Mouse (Mus musculus): Measurements from ENCODE around the gene Mast4.

- TF ChIP-seq CTCF (IDR thresholded peaks at IDR 0.05; ENCODE audit: low read depth, low read length) (no peak), GATA1 (IDR thresholded peaks at IDR 0.05; ENCODE audit: borderline replicate concordance, low read length) (no peak), TAL1 (conservative IDR thresholded peaks at IDR 0.05; ENCODE audit: low read depth, low read length) (no peak)
Measured at GRCm38 (mm10) chr13:102888895-102889490, 445.3 kb downstream of the Mast4 start.

All from G1E (cell line).